Mouse (Mus musculus): ENCODE results near the gene Nell1. TPM values are rescaled to one million over a fixed set of nuclear protein-coding genes. Genes with fewer than 3 reads are reported as not detected.

Gene Nell1
- not detected for polyA plus RNA-seq (2017; shearing (Covaris generic))

DNA sequence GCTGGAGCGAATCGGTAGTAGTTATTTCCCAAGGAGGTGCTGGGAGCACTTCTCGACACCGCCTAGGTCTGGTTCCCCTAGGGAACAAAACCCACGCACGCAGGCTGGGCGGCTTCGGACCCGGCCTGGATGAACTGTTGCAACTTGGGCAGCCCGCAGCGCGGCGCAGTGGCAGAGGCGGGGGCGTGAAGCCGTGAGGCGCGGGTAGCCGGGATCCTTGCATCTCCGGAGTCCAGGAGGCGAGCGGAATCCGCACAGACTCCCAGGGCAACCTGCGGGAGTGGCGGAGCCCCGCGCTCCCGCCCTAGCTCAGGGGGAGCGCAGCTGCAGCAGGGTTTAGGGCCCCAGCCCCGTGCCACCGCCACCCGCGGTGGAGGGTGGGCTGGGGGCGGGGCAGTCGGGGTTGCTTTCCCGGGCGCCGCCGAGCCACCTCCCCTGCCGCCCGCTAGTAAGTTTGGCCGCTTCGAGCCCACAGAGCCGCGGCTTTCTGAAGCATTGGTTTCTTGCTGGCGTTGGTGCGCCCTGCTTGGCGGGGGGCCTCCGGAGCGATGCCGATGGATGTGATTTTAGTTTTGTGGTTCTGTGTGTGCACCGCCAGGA, at the start of gene Nell1:
TSS of gene Nell1 (plus strand) at position 24 of the 600 bp plus-strand sequence.

DNA sequence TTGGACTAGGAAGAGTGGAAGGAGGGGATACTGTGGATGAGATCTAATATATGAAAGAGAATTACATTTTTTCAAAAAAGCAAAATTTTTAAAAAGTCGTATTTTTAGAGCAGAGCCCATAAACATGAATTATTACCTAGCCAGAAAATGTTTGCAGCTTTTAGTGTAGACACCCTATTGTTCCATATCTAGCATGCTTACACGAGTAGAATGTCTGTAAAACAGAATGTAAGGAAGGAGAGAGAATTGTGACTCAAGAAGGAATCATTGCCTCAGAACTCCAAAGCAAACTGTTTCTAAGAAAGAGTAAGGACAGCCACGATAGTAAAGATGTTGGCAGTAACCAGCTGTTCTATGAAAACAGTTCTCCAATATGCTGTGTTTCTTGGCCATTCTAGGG, 624.2 kb downstream of the Nell1 start, which contains the start of gene 4933405O20Rik:
TSS of gene 4933405O20Rik (plus strand) at position 301 of the 400 bp plus-strand sequence.

Other genes with a start within 250 kb of the Nell1 start
- 47.1 TPM for gene Htatip2, start 215.7 kb upstream of the Nell1 start, polyA plus RNA-seq (2017; shearing (Covaris generic))
- gene Prmt3, start 196.5 kb upstream of the Nell1 start, polyA plus RNA-seq (2017; shearing (Covaris generic)), result 77.4 TPM
- not detected for gene Slc6a5, start 64.7 kb upstream of the Nell1 start, polyA plus RNA-seq (2017; shearing (Covaris generic))